Mouse (Mus musculus) kidney, postnatal 36 days (tissue): ENCODE results near the gene Muc3.
"Not testable (repeated sequence)": the region's sequence is repeated elsewhere in the genome, so short reads cannot be mapped to it uniquely, and the experiment has no call there.

Source experiments
- DNase-seq, 2 experiments: peaks; one replicate each; pipeline ENCODE4 v3.0.0; 2021 to 2022; ENCODE audit warnings: mixed read lengths in 2 of 2

Muc3 gene

DNA sequence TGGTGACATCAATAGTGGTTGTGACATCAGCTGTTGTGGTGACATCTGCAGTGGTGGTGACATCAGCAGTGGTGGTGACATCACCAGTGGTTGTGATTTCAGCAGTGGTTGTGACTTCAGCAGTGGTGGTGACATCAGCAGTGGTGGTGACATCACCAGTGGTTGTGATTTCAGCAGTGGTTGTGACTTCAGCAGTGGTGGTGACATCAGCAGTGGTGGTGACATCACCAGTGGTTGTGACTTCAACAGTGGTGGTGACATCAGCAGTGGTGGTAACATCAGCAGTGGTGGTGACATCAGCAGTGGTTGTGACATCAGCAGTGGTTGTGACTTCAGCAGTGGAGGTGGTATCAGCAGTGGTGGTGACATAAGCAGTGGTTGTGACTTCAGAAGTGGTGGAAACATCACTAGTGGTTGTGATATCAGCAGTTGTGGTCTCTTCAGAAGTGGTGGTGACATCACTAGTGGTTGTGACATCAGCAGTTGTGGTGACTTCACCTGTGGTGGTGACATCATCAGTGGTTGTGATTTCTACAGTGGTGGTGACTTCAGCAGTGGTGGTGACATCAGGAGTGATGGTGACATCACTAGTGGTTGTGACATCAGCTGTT is at the start of gene Muc3:
Gene Muc3, minus strand, starts transcription at position 51 of the 611 bp plus-strand sequence.
- DNase-seq: not testable (repeated sequence)

GRCm38 (mm10) chr5:137194488-137195120 is 45.5 kb upstream of the Muc3 start:
- no peak for DNase-seq

- no peak for DNase-seq
Observed at GRCm38 (mm10) chr5:137193279-137193952, 44.3 kb upstream of the Muc3 start.

DNA sequence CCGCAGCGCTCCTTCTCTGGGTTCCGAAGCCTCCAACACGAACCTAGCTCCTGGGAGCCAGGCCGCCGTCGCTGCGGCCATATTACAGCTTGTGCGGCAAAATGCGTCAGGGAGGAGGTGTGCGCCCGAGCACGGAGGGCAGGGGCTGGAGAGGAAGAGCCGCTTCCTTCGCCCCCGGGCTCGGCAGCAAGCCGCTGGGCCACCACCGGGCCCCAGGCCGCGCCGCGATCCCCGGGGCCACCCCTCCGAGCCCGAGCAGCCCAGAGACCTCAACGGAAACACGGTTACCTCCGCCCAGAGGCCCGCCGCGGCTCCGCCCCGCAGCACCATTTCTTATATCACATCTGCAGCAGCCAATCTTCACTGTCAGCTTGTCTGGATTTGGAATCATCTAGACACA is 40.2 kb upstream of the Muc3 start:
- peak in 1 of 2 experiments; percentile 19 for DNase-seq

GRCm38 (mm10) chr5:137185362-137185761 is 36.2 kb upstream of the Muc3 start:
- no peak for DNase-seq

- no peak for DNase-seq
Observed at GRCm38 (mm10) chr5:137179646-137180374, 30.7 kb upstream of the Muc3 start.

DNA sequence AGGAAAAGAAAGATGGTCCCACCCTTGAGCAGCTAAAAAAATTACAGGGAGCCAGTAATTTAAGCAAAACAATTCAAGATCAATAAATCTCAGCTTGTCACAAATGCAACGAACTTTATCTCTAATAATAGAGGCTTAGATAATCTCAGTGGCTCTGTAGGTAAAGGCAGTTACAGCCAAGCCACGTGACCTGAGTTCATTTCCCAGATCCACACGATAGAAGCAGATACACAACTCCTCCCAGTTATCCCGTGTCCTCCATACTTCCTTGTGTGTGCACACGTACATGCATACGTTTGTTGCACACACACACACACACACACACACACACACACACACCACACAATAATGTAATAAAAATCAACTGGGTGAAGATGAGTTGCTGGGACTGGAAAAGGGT is 24.8 kb upstream of the Muc3 start:
- DNase-seq: no peak

DNA sequence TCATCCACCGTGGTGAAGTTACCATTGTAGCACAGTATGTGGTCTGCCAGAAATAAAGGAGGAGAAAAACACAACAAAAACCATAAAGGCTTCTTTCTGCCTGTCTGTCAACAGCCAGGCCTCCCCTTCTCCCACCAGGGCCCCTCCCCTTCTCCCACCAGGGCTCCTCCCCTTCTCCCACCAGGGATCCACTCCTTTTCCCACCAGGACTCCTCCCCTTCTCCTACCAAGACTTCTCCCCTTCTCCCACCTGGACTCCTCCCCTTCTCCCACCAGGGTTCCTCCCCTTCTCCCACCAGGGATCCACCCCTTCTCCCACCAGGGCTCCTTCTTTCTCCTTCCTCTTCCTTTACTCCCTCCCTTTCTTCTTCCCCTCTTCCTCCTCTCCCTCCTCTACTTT is 23.5 kb upstream of the Muc3 start:
- no peak for DNase-seq

DNA sequence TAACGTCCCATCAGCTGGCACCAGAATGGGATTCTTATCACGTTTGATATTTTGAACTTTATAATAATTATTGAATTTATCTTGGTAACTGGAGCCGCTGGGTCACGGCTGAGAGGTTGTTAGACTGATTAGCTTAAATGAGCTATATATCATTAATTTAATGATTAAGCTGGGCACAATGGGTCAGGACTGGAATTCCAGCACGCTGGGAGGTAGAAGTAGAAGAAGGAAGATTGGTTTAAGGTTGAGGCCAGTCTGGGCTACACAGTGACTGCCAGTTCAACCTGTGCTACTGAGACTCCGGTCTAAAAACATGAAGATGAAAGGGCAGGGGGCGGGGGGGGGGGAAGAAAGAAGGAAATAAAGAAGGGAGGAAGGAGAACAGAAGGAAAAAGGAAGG is 22.4 kb upstream of the Muc3 start:
- peak; percentile 6 to 30 for DNase-seq

- DNase-seq: peak; percentile 23 to 37
Observed at GRCm38 (mm10) chr5:137170836-137171380, 21.8 kb upstream of the Muc3 start.

- DNase-seq: no peak
Observed at GRCm38 (mm10) chr5:137167539-137167938, 18.4 kb upstream of the Muc3 start.

DNA sequence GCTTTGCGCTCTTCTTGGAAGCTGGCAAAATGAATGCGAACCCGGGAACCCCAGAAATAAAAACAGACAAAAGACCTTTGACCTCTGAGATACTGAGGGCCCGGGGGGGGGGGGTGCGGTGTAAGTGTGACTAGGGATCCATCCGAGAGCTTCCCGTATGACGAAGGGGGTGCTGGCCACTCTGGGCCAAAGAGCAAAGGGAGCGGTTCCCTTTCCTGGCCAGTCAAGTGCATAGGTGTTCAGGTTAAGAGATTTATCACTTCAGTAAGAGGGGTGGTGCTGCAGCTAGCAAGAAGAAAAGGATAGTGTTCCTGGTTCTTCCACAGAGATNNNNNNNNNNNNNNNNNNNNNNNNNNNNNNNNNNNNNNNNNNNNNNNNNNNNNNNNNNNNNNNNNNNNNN is 16.9 kb upstream of the Muc3 start:
- DNase-seq: no peak

DNA sequence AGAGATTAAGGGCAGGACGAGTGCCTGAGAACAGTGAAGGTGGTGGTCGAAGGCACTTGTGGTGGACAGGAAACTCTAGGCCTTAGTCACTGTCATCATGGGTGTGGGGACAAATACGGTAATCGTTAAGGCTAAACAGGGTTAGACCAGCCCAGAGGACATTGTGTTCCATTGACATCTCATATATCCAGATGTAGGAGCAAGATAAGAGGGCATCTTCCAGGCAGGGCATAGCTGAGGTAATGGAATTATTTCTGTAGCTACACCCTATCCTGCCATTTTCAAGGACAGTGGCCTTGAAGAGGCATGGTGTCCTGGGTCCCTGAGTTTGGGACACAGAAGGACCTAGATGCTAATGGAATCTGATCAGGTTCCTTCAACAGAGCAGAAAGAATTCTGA is 12.7 kb upstream of the Muc3 start:
- no peak for DNase-seq

DNA sequence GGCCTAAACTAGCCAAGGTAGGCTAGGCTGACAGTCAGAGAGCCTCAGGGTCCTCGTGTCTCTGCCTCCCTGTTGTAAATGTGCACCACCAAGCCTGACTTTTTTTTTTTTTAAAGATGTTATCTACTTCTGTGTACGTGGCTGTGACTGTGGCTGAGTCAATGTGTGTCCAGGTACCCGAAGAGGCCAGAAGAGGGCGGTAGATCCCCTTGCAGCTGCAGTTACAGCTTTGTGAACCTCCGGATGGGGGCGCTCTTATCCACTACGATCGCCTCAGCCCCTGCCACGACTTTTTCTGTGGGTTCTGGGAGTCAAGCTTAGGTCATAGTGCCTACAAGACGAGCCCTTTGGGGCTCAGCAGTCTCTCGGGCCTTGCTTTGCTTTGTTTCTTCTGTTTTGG is 10.3 kb upstream of the Muc3 start:
- peak; percentile 40 to 76 for DNase-seq

DNA sequence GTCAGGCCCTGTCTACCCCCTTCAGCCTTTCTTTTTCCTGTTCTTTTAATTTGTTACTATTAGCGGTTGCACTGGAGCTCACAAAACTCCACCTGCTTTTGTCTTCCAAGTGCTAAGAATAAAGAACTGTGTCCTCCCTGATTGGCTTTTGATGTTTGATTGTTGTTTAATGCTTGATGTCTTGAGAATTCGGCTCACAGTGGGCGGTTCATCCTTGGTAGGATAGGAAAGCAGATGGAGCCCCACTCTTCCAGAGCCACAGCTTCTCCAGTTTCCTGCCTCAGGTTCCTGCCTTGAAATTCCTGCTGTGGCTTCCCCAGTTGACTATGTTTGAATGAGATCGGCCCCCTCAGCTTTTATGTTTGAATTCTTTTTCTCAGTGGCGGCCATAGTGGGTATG is 4.2 kb upstream of the Muc3 start:
- DNase-seq: no peak

GRCm38 (mm10) chr5:137152623-137153022 is 3.5 kb upstream of the Muc3 start:
- no peak for DNase-seq

DNA sequence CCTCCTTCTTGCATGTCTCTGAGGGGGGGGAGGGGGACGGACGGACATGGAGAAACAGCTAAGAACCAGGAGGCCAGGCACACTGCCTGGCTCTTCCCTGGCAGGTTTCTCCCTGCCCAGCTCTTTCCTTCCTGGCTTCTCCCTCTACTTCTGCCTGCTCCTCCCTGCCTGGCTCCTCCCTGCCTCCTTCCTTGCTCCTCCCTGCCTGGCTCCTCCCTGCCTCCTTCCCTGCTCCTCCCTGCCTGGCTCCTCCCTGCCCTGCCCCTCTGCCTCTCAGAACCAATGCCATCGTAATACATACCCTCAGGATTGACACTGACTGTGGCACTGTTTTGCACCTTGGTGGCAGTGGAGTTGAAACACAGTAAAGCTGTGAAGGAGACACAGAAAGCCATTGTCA is 8.3 kb downstream of the Muc3 start:
- no peak for DNase-seq

GRCm38 (mm10) chr5:137138977-137139376 is 10.1 kb downstream of the Muc3 start:
- DNase-seq: no peak

GRCm38 (mm10) chr5:137134959-137135358 is 14.2 kb downstream of the Muc3 start:
- peak in 1 of 2 experiments; percentile 76 for DNase-seq

DNA sequence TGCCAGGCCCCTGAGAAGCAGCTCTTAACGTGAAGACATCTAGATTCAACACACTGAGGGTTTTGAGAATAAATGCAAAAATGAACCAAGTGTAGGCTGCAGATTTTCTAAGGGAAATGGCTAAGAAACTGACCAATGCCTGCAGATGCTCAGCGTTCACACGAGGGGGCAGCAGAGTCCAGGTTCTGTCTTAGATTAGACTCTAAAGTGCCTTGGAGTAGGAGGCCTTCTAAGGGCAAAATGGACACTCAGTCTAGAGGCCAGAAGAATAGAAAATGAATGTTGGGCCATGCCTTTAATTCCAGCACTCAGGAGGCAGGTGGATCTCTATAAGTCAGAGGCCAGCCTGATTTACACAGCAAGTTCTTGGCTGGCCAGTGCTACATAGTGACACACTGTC is 17.6 kb downstream of the Muc3 start:
- DNase-seq: peak; percentile 30 to 59

GRCm38 (mm10) chr5:137129281-137129680 is 19.8 kb downstream of the Muc3 start:
- peak; percentile 38 to 49 for DNase-seq

DNA sequence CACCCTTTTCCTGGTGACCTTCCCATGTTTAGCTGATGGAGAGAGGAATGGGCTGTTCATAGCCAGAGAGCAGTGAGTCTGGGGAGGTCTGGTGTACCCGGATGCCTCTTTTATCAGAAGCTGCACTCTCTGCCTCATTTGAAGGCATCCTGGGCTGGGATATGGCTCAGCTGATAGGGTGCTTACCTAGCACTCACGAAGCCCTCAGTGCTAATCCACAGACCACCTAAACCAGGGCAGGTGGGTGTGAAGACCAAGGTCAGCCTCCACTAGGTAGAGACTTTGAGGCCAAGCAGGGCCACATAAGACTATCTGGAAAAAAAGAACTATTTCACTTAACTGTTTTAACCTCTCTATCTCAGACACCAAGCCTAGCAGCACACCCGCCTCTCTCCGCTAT is 25.6 kb downstream of the Muc3 start:
- no peak for DNase-seq

DNA sequence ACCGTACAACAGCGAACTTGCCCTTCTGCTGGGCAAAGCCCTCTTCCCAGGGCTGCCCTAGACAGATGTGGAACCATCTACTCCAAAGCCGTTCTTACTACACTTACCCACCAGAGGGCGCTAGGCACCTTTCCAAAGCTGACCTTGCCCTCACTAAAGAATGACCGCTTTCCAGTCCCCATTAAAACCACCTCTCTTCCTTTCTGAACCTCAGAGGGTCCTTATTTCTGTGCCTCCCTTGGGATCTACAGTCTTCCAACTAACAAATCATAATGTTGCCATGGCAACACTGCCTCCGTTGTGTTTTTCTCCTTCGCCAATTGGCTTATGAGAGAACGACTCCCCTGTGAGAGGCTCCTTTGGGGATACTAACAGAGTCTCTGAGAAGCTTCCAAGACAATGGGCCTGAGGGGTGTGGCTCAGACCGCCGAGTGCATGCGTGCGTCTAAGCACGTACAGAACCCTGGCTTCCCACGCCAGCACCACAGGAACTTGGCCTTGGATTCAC is 26.4 kb downstream of the Muc3 start:
- peak; percentile 79 to 89 for DNase-seq
